Mouse (Mus musculus): ENCODE data around the gene Arcn1.

DNA sequence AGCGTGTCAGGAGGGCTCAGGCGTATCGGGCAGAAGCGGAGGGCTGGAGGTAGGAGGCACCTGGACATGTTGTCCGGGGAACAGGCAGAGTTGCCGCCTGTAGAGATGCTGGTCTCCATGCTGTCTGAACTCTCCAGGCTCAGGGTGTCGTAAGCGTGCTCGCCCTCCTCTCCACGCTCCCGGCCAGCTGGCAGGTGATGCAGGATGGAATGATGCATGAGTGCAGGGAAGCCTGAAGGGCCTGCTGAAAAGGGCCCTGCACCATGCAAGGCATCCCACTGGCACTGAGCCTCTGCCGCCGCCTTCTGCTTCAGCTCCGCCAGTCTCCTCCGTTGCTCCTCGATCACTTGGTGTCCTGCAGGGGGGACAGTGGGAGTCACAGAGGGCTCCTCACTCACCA, 69.8 kb downstream of the Arcn1 start:
- TF ChIP-seq CTCF (IDR thresholded peaks at IDR 0.05; ENCODE audit: low read depth, low read length) (no peak), POLR2A (IDR thresholded peaks at IDR 0.05; ENCODE audit: extremely low read depth, insufficient read depth, low read length) (no peak)
